Mouse (Mus musculus) spleen, adult 2 months (tissue): Measurements from ENCODE around the gene P2ry6.

Experiments used
- CTCF ChIP-seq: fragments of 200-500 bp; IDR thresholded peaks from 2 replicates; pipeline ENCODE4 v1.5.1; 2011; ENCODE audit warnings: mild to moderate bottlenecking, inconsistent platforms; ENCODE audit not compliant: insufficient read depth, insufficient read length, insufficient replicate concordance; ENCODE audit errors: extremely low read depth
- POLR2A ChIP-seq: fragments of 200-500 bp; IDR thresholded peaks from 2 replicates; pipeline ENCODE4 v1.6.1; 2011; ENCODE audit warnings: low read depth, low read length, inconsistent platforms

GRCm38 (mm10) chr7:100921289-100921688 lies 53.2 kb downstream of the P2ry6 start:
- TF ChIP-seq POLR2A (no peak), CTCF (no peak)
